Mouse (Mus musculus): ENCODE measurements around the gene Theg. TPM values are rescaled to one million over a fixed set of nuclear protein-coding genes. Genes with fewer than 3 reads are reported as not detected.

Theg gene
- polyA plus RNA-seq, 1 experiment from 2014 or later = not detected

GRCm38 (mm10) chr10:79577376-79577775, 9.8 kb downstream of the Theg start:
- WGBS = 74% methylated on average over 4 of the region's 4 CpGs
- no peak for DNase-seq (ENCODE audit: low spot score)
- no peak overlapping the region for H3K4me3 ChIP-seq (ENCODE audit: low read depth, low read length)

DNA sequence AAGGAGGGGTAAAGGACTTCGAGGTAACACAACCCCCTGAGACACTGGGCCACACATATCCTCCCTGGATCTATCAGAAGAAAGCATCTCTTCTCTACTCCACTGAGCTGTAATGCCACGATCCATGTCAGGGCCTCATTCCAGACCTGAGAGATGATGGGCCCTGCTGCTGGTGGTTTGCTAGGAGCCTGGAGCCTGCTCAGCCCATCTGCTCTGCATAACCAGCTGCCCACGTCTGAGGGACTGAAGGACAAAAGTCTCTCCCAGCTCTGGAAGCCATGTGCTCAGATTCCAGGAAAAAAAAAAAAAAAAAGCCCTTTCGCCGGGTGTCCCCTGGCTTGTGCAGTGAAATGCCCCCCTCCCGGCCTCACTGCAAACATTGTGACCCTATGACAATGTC, 11.4 kb downstream of the Theg start:
- Histone ChIP-seq H3K9ac (ENCODE audit: low read length) (no peak overlapping the region), H3K9me3 (replicated peaks; ENCODE audit: control insufficient read depth, low read length) (no peaks in the 10 kb centered on the region), H3K4me2 (ENCODE audit: low read length) (no peak overlapping the region), H3K4me1 (ENCODE audit: control insufficient read depth, insufficient read depth, low read length) (no peaks in the 10 kb centered on the region), H3K27me3 (replicated peaks; ENCODE audit: control insufficient read depth, insufficient read depth, low read length) (no peaks in the 10 kb centered on the region), H3K27ac (ENCODE audit: low read depth, low read length) (no peak overlapping the region), H3K36me3 (ENCODE audit: control insufficient read depth, insufficient read depth, low read length) (no peaks in the 10 kb centered on the region), H3K4me3 (ENCODE audit: low read depth, low read length) (no peak overlapping the region)
- ATAC-seq (no peak), DNase-seq (ENCODE audit: low spot score) (no peak)
- WGBS = 80% methylated on average over 6 of the region's 6 CpGs

More at GRCm38 (mm10) chr10:79577376-79577775, 9.8 kb downstream of the Theg start:
- Histone ChIP-seq H3K4me1 (ENCODE audit: control insufficient read depth, insufficient read depth, low read length) (no peaks in the 10 kb centered on the region), H3K27ac (ENCODE audit: low read depth, low read length) (no peak overlapping the region), H3K9ac (ENCODE audit: low read length) (no peak overlapping the region), H3K9me3 (replicated peaks; ENCODE audit: control insufficient read depth, low read length) (no peaks in the 10 kb centered on the region), H3K4me2 (ENCODE audit: low read length) (no peak overlapping the region), H3K27me3 (replicated peaks; ENCODE audit: control insufficient read depth, insufficient read depth, low read length) (no peaks in the 10 kb centered on the region), H3K36me3 (ENCODE audit: control insufficient read depth, insufficient read depth, low read length) (no peaks in the 10 kb centered on the region)
- no peak for ATAC-seq

- H3K4me3 ChIP-seq (ENCODE audit: low read depth, low read length) = no peak overlapping the region
- ATAC-seq (no peak), DNase-seq (ENCODE audit: low spot score) (no peak)
- no peaks in the 10 kb centered on the region for H3K27me3 ChIP-seq (replicated peaks; ENCODE audit: control insufficient read depth, insufficient read depth, low read length)
- no peaks in the 10 kb centered on the region for H3K4me1 ChIP-seq (ENCODE audit: control insufficient read depth, insufficient read depth, low read length)
- H3K9me3 ChIP-seq (replicated peaks; ENCODE audit: control insufficient read depth, low read length) = no peaks in the 10 kb centered on the region
- 93% methylated on average over 6 of the region's 6 CpGs for WGBS
- H3K36me3 ChIP-seq (ENCODE audit: control insufficient read depth, insufficient read depth, low read length) = no peaks in the 10 kb centered on the region
- no peak overlapping the region for H3K4me2 ChIP-seq (ENCODE audit: low read length)
- H3K9ac ChIP-seq (ENCODE audit: low read length) = no peak overlapping the region
- no peak overlapping the region for H3K27ac ChIP-seq (ENCODE audit: low read depth, low read length)
Observed at GRCm38 (mm10) chr10:79574796-79575195, 12.3 kb downstream of the Theg start.

- Histone ChIP-seq H3K4me3 (ENCODE audit: low read depth, low read length) (no peak overlapping the region), H3K27me3 (replicated peaks; ENCODE audit: control insufficient read depth, insufficient read depth, low read length) (no peaks in the 10 kb centered on the region), H3K36me3 (ENCODE audit: control insufficient read depth, insufficient read depth, low read length) (no peaks in the 10 kb centered on the region), H3K9ac (ENCODE audit: low read length) (no peak overlapping the region), H3K4me2 (ENCODE audit: low read length) (no peak overlapping the region), H3K27ac (ENCODE audit: low read depth, low read length) (no peak overlapping the region), H3K9me3 (replicated peaks; ENCODE audit: control insufficient read depth, low read length) (no peaks in the 10 kb centered on the region), H3K4me1 (ENCODE audit: control insufficient read depth, insufficient read depth, low read length) (no peaks in the 10 kb centered on the region)
- ATAC-seq = no peak
- WGBS = 85% methylated on average over 8 of the region's 8 CpGs
- DNase-seq (ENCODE audit: low spot score) = no peak
Observed at GRCm38 (mm10) chr10:79574350-79574749, 12.8 kb downstream of the Theg start.

GRCm38 (mm10) chr10:79573611-79574010, 13.5 kb downstream of the Theg start:
- no peak for ATAC-seq
- Histone ChIP-seq H3K9ac (ENCODE audit: low read length) (no peak overlapping the region), H3K27me3 (replicated peaks; ENCODE audit: control insufficient read depth, insufficient read depth, low read length) (no peaks in the 10 kb centered on the region), H3K4me1 (ENCODE audit: control insufficient read depth, insufficient read depth, low read length) (no peaks in the 10 kb centered on the region), H3K9me3 (replicated peaks; ENCODE audit: control insufficient read depth, low read length) (no peaks in the 10 kb centered on the region), H3K27ac (ENCODE audit: low read depth, low read length) (no peak overlapping the region), H3K4me3 (ENCODE audit: low read depth, low read length) (no peak overlapping the region), H3K36me3 (ENCODE audit: control insufficient read depth, insufficient read depth, low read length) (no peaks in the 10 kb centered on the region), H3K4me2 (ENCODE audit: low read length) (no peak overlapping the region)
- DNase-seq (ENCODE audit: low spot score) = no peak
- WGBS = 86% methylated on average over 6 of the region's 6 CpGs

GRCm38 (mm10) chr10:79571314-79571713, 15.8 kb downstream of the Theg start:
- 99% methylated on average over 2 of the region's 2 CpGs for WGBS
- Histone ChIP-seq H3K36me3 (ENCODE audit: control insufficient read depth, insufficient read depth, low read length) (no peaks in the 10 kb centered on the region), H3K9ac (ENCODE audit: low read length) (no peak overlapping the region), H3K27ac (ENCODE audit: low read depth, low read length) (no peak overlapping the region), H3K27me3 (replicated peaks; ENCODE audit: control insufficient read depth, insufficient read depth, low read length) (no peaks in the 10 kb centered on the region), H3K4me3 (ENCODE audit: low read depth, low read length) (no peak overlapping the region), H3K4me2 (ENCODE audit: low read length) (no peak overlapping the region), H3K4me1 (ENCODE audit: control insufficient read depth, insufficient read depth, low read length) (no peaks in the 10 kb centered on the region), H3K9me3 (replicated peaks; ENCODE audit: control insufficient read depth, low read length) (no peaks in the 10 kb centered on the region)
- ATAC-seq = no peak
- no peak for DNase-seq (ENCODE audit: low spot score)

DNA sequence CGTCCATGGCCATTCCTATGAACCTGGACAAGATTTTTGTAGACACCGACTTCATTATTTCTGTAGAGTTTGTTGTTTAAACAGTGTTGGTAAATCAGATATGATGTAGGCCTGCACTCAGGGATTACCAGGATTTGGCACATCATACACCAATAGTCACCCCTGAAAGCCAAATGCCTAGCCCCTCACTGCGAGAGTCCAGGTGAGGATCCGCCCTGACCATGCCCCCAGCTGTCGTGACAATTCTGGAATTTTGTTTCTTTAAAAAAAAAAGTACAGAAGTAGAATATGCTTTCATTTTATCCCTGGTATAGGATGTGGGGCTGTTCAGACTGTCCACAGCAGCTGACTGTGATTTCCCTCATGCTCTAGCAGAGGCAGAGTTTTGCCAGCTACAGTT, 17.2 kb downstream of the Theg start:
- Histone ChIP-seq H3K4me2 (ENCODE audit: low read length) (no peak overlapping the region), H3K9me3 (replicated peaks; ENCODE audit: control insufficient read depth, low read length) (no peaks in the 10 kb centered on the region), H3K27me3 (replicated peaks; ENCODE audit: control insufficient read depth, insufficient read depth, low read length) (no peaks in the 10 kb centered on the region), H3K36me3 (ENCODE audit: control insufficient read depth, insufficient read depth, low read length) (no peaks in the 10 kb centered on the region), H3K4me1 (ENCODE audit: control insufficient read depth, insufficient read depth, low read length) (no peaks in the 10 kb centered on the region), H3K27ac (ENCODE audit: low read depth, low read length) (no peak overlapping the region), H3K4me3 (ENCODE audit: low read depth, low read length) (no peak overlapping the region), H3K9ac (ENCODE audit: low read length) (no peak overlapping the region)
- ATAC-seq (no peak), DNase-seq (ENCODE audit: low spot score) (no peak)
- WGBS = 89% methylated on average over 5 of the region's 5 CpGs

DNA sequence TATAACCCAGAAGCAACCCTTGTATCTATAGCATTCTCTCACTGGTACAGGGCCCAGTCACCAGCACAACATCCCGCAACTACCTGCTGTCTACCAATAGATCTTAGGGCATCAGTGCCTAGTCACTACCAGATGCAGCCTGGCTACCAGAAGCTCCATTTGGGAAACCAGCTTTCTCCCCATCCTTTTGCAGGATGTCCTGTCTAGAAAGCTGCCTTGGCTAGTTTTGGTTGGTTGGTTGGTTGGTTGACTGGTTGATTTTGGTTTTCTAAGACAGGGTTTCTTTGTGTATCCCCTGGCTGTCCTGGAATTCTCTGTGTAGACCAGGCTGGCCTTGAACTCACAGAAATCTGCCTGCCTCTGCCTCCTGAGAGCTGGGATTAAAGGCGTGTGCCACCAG, 27.4 kb downstream of the Theg start:
- DNase-seq (ENCODE audit: low spot score) (no peak), ATAC-seq (no peak)
- no peaks in the 10 kb centered on the region for H3K9me3 ChIP-seq (replicated peaks; ENCODE audit: control insufficient read depth, low read length)
- no peak overlapping the region for H3K9ac ChIP-seq (ENCODE audit: low read length)
- 88% methylated on average over 2 of the region's 2 CpGs for WGBS
- H3K4me2 ChIP-seq (ENCODE audit: low read length) = no peak overlapping the region
- H3K4me1 ChIP-seq (ENCODE audit: control insufficient read depth, insufficient read depth, low read length) = no peaks in the 10 kb centered on the region
- no peak overlapping the region for H3K27ac ChIP-seq (ENCODE audit: low read depth, low read length)
- H3K36me3 ChIP-seq (ENCODE audit: control insufficient read depth, insufficient read depth, low read length) = no peaks in the 10 kb centered on the region
- H3K4me3 ChIP-seq (ENCODE audit: low read depth, low read length) = no peak overlapping the region
- H3K27me3 ChIP-seq (replicated peaks; ENCODE audit: control insufficient read depth, insufficient read depth, low read length) = no peaks in the 10 kb centered on the region

DNA sequence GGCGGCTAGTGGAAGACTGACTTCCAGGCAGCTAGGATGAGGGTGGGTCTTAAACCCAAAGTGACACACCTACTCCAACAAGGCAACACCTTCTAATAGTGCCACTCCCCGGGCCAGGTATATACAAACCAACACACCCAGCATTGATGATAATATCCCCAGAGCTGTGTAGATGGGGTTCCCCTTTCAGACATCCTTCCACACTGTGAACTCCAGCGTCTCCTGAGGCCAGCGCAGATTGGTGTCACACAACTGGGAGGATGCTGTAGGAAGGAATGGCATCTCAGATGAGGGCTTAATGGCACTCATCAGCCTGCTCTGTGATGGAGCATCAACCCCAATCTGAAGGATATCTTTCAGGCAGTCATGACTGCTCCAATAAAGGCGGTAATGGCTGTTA, 29.6 kb downstream of the Theg start:
- WGBS = 95% methylated on average over 5 of the region's 5 CpGs
- ATAC-seq (no peak), DNase-seq (ENCODE audit: low spot score) (no peak)
- Histone ChIP-seq H3K27me3 (replicated peaks; ENCODE audit: control insufficient read depth, insufficient read depth, low read length) (no peaks in the 10 kb centered on the region), H3K36me3 (ENCODE audit: control insufficient read depth, insufficient read depth, low read length) (no peaks in the 10 kb centered on the region), H3K4me1 (ENCODE audit: control insufficient read depth, insufficient read depth, low read length) (peaks cover 7% of the 10 kb centered on the region), H3K9ac (ENCODE audit: low read length) (no peak overlapping the region), H3K27ac (ENCODE audit: low read depth, low read length) (no peak overlapping the region), H3K4me2 (ENCODE audit: low read length) (no peak overlapping the region), H3K9me3 (replicated peaks; ENCODE audit: control insufficient read depth, low read length) (no peaks in the 10 kb centered on the region), H3K4me3 (ENCODE audit: low read depth, low read length) (no peak overlapping the region)

All from forebrain, embryonic 14.5 days (tissue).